Mouse (Mus musculus): Measurements from ENCODE around the gene Gm4792.

- TF ChIP-seq CTCF (IDR thresholded peaks at IDR 0.05; ENCODE audit: control insufficient read depth, insufficient read depth, low read length): no peak
- TF ChIP-seq POLR2A (IDR thresholded peaks at IDR 0.05; ENCODE audit: borderline replicate concordance, control insufficient read depth, low read depth, low read length): no peak
These were observed 5.7 kb upstream of the Gm4792 start for GRCm38 (mm10) chr10:94304064-94304657.
